Mouse (Mus musculus): ENCODE results near the gene Arhgap45.

Gene Arhgap45

GRCm38 (mm10) chr10:80055891-80056290 is 39.4 kb downstream of the Arhgap45 start:
- no peak for DNase-seq (ENCODE audit: low spot score)

DNA sequence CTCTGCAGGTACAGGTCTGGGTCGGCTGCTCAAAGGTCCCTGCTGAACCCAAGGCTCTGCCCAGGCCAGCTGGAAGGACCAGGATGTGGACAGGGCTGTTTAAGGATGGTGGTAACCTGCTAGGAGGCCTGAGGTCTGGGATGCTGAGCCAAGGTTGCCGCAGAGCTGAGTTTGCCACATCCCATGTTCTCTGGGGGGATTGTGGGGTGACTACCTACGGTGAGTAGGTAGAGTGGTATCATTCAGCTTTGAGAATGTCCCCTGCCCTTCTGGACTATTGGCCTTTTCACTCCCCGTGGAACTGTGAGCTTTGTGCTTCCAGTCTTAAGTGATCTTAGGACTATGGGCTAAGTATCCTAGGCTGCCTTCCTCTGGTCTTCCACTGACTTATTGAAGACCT is 40.1 kb downstream of the Arhgap45 start:
- DNase-seq (ENCODE audit: low spot score): no peak

DNA sequence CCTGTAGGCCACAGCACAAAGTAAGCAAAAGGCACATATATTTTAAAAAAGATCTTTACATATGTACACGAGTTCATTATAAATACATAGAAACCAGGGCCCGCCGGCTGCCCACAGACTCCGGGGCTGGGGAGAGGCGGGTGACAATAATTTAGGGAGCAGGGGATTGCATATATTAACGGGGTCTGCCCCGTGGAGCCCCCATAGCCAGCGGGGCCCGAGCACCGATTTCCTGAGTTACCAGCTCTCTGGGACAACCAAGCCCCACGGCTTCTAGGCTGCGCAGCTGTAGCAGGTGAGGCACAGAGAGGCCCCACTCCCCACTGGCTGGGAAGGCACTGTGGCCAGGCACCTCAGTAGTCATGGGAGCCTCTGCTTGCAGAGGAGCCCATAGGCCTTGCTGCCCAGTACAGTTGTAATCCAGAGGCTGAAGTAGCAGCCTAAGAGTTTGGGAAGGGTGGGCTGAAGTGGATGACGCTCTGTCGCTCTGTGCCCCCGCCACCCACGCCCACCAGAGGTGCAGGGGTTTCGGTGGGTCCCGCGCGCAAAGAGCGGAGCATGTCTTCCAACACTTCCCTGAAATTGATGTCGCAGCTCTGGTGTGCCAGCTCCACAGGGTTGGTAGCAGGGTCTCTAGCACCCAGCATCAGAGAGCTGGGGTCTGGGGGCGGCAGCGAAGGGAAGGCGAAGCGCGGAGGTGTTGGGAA is 40.7 kb downstream of the Arhgap45 start:
- no peak for DNase-seq (ENCODE audit: low spot score)

GRCm38 (mm10) chr10:80057683-80058326 is 41.4 kb downstream of the Arhgap45 start:
- no peak for DNase-seq (ENCODE audit: low spot score)

DNA sequence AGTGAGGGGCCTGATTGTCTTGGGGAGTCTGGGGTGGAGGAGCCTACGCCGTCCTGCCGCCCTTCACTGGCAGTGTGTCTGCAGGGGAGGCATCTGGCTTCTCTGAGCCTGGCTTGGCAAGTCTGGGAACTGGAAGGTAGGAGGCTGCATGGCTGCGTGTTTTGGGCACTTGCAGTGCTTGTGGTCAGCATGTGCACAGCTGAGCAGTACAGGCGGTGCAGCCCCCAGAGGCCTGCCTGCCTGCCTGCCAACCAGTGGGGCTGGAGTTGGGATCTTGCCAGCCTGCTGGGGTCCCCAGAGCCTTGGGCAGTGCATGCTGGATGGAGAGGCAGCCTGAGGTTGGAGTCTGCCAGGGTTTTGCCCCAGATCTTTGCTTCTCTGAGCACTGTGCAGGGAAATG is 46.7 kb downstream of the Arhgap45 start:
- DNase-seq (ENCODE audit: low spot score): no peak

GRCm38 (mm10) chr10:80063877-80064650 is 47.6 kb downstream of the Arhgap45 start:
- no peak for DNase-seq (ENCODE audit: low spot score)

DNA sequence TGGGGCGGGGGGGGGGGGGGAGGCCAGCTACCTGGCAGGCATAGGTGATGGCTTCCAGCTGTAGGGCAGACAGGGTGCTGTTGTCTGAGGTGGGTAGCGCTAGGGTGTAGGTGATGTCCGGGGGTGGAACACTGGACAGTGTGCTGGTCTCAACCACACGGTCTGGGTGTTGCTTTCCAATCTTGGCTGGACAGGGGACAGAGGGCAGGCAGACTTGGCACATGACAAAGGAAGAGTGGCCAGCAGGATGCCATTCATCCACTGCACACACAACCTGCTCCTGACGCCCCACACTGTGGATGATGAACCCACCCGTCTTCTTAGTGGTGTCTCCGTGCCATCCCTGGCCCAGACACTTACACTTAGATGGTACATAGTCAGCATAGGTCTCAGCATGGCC is 52.8 kb downstream of the Arhgap45 start:
- DNase-seq (ENCODE audit: low spot score): no peak

- no peak for DNase-seq (ENCODE audit: low spot score)
Observed at GRCm38 (mm10) chr10:80069948-80070450, 53.5 kb downstream of the Arhgap45 start.

DNA sequence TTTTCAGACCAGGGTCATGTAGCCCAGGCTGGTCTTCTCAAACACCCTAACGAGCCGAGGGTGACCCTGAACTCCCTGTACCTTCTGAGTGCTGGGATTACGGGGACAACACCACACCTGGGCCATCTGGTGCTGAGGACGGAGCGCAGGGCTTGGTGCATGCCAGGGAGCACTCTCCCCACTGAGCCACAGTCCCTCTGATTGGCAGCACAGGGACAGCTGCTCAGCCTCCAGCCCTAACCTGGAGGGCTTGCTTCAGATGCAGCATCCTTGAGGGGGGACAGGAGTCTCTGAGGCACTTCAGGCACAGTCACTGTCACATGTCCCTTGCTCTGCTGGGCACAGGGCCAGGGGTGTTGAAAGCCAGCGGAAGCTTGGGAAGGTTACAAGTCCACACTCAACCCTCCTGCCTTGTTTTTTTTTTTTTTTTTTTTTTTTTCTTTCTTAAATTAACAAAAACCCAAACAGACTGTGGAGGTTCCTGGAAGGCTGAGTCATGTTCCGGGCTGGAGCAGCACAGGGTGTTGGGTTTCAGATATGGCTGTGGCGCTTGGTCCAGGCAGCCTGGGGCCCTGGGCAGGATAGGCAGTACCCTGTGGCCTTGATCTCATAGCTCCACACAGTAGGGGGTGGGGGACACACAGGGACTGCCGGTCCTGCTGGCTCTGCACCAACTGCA is 54.5 kb downstream of the Arhgap45 start:
- no peak for DNase-seq (ENCODE audit: low spot score)

GRCm38 (mm10) chr10:80071516-80071900 is 55.1 kb downstream of the Arhgap45 start:
- no peak for DNase-seq (ENCODE audit: low spot score)

DNA sequence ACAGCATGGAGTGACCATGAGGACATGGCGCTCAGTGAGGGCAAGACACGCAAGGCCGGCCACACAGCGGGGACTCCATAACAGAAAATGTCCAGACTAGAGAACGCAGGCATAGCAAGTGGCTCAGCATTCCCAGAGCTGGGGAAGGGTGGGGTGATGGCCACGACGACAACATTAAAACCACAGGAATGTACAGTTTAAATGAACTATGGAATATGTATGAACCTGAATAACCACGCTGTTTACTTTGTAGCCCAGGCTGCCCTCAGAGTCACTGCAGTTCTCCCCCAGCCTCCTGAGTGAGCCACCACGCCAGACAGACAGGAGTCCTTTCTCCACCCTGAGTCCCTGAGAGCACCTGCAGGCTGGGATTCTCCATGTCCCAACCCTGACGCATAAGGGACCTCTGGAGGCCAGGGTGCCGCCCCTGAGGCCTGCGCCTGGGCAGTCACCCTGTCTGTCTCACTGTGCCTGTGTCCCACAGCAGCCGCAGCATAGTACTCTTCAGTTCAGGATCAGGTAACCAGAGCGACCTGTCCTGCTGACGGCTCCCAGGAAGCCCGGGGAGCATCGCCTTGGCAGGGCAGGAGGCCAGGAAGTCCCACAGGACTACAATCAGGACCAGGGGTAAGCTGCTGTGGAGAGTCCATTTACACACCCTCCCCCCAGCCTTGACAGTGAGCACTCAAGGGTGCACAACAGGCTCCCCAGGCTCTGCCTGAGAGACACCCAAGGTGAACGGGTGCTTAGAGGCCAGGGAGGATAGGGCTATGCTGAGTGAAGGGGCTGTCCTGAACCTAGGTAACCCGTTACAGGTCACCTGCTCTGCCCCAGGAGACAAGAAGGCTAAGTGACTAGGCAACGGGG is 56.4 kb downstream of the Arhgap45 start:
- no peak for DNase-seq (ENCODE audit: low spot score)

- no peak for DNase-seq (ENCODE audit: low spot score)
Observed at GRCm38 (mm10) chr10:80074813-80075601, 58.6 kb downstream of the Arhgap45 start.

GRCm38 (mm10) chr10:80075924-80076323 is 59.5 kb downstream of the Arhgap45 start:
- no peak for DNase-seq (ENCODE audit: low spot score)

- DNase-seq (ENCODE audit: low spot score): no peak
Observed at GRCm38 (mm10) chr10:80076386-80076785, 59.9 kb downstream of the Arhgap45 start.

GRCm38 (mm10) chr10:80077312-80077711 is 60.9 kb downstream of the Arhgap45 start:
- DNase-seq (ENCODE audit: low spot score): no peak

GRCm38 (mm10) chr10:80078366-80078765 is 61.9 kb downstream of the Arhgap45 start:
- DNase-seq (ENCODE audit: low spot score): no peak

DNA sequence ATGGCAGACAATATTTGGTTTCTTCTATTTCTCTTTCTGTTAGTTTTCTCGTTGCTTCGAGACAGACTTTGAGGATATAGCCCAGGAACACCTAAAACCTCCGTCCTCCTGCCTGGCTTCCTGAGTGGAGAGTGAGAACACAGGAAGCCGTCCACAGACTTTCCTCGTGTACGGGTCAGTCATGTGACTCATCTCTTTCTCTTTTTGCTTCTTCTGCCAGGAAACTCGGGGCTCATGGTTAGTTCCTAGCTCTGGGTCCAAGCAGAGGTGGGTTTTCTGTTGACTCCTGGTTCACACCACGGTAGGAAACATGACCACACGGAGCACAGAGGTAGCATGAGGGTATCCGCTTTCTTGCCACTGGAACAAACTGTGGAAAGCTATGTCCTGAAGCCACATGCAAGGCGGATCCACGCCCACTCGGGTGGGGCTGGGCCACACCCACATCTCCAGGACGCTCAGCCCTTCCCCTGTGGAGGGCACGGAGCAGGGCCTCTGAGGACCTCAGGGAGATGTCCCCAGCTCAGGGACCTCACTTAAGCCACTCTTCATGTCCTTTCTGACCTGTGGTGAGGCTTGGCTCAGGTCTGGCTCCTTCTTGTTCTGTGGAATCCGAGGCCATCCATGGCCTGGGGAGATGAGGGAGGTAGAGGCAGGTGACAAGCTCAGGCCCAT is 64.1 kb downstream of the Arhgap45 start:
- DNase-seq (ENCODE audit: low spot score): no peak
